Mouse (Mus musculus) myocyte (in vitro differentiated cells): ENCODE measurements at regions not wholly inside any gene's neighbourhood (a gene's known extent, or its start where the extent isn't known, plus 50 kb on each side); places are given as distances from the start of the nearest gene placed in this dataset.

Experiments
- H3K27me3 ChIP-seq: one replicate; pipeline ENCODE4 v1.6.1; 2011; ENCODE audit not compliant: control insufficient read depth, insufficient read depth, insufficient read length
- H3K36me3 ChIP-seq: one replicate; pipeline ENCODE4 v1.6.1; 2011; ENCODE audit not compliant: control insufficient read depth, insufficient read depth
- H3K4me2 ChIP-seq: one replicate; pipeline ENCODE4 v1.6.1; 2011; ENCODE audit warnings: low read depth, control low read depth
- H3K4me3 ChIP-seq: one replicate; pipeline ENCODE4 v1.5.1; 2011; ENCODE audit warnings: mild to moderate bottlenecking, control low read depth, moderate library complexity
- H3K79me2 ChIP-seq: one replicate; pipeline ENCODE4 v1.6.1; 2011; ENCODE audit not compliant: control insufficient read depth, insufficient read depth
- H3ac ChIP-seq: one replicate; pipeline ENCODE4 v1.6.1; 2011; ENCODE audit not compliant: control insufficient read depth, insufficient read length
- CEBPB ChIP-seq: IDR thresholded peaks from 2 replicates; pipeline ENCODE4 v1.6.1; 2011; ENCODE audit warnings: mild to moderate bottlenecking, moderate library complexity; ENCODE audit not compliant: poor library complexity, insufficient read depth, severe bottlenecking
- E2F4 ChIP-seq: IDR thresholded peaks from one replicate; pipeline ENCODE4 v1.6.1; 2011; ENCODE audit warnings: mild to moderate bottlenecking, control low read depth, moderate library complexity; ENCODE audit not compliant: insufficient read depth
- MAX ChIP-seq: IDR thresholded peaks from one replicate; pipeline ENCODE4 v1.6.1; 2011; ENCODE audit warnings: low read depth, mild to moderate bottlenecking, control low read depth
- MYOD1 ChIP-seq, 3 experiments: IDR thresholded peaks; one replicate each; pipeline ENCODE4 v1.6.1; 2011; ENCODE audit warnings: control low read depth in 2 of 3, low read depth in 2 of 3, mild to moderate bottlenecking in 2 of 3, moderate library complexity in 1 of 3; ENCODE audit not compliant: insufficient read length in 2 of 3, control insufficient read depth in 1 of 3
- MYOG ChIP-seq, 3 experiments: IDR thresholded peaks; one replicate each; pipeline ENCODE4 v1.6.1; 2011; ENCODE audit warnings: control low read depth in 2 of 3, low read depth in 2 of 3, mild to moderate bottlenecking in 2 of 3; ENCODE audit not compliant: insufficient read length in 2 of 3, control insufficient read depth in 1 of 3, insufficient read depth in 1 of 3
- POLR2A ChIP-seq: IDR thresholded peaks from one replicate; pipeline ENCODE4 v1.6.1; 2011; ENCODE audit warnings: low read depth, mild to moderate bottlenecking, control low read depth, moderate library complexity; ENCODE audit not compliant: insufficient read length
- POLR2AphosphoS2 ChIP-seq: IDR thresholded peaks from one replicate; pipeline ENCODE4 v1.6.1; 2011; ENCODE audit warnings: low read depth, control low read depth; ENCODE audit not compliant: insufficient read length
- REST ChIP-seq: IDR thresholded peaks from one replicate; pipeline ENCODE4 v1.6.1; 2011; ENCODE audit warnings: mild to moderate bottlenecking, control low read depth, moderate library complexity; ENCODE audit not compliant: insufficient read depth, insufficient read length
- SRF ChIP-seq: IDR thresholded peaks from one replicate; pipeline ENCODE4 v1.6.1; 2011; ENCODE audit warnings: low read depth; ENCODE audit not compliant: control insufficient read depth, insufficient read length
- TCF12 ChIP-seq: IDR thresholded peaks from one replicate; pipeline ENCODE4 v1.6.1; 2011; ENCODE audit warnings: mild to moderate bottlenecking, control low read depth; ENCODE audit not compliant: poor library complexity, insufficient read depth, severe bottlenecking
- TCF3 ChIP-seq: IDR thresholded peaks from one replicate; pipeline ENCODE4 v1.6.1; 2011; ENCODE audit warnings: low read depth, control low read depth; ENCODE audit not compliant: insufficient read length
- USF1 ChIP-seq: IDR thresholded peaks from one replicate; pipeline ENCODE4 v1.6.1; 2011; ENCODE audit warnings: low read depth, mild to moderate bottlenecking, control low read depth, moderate library complexity

- no peak overlapping the region for H3ac ChIP-seq
- TF ChIP-seq MAX (no peak), POLR2A (no peak), POLR2AphosphoS2 (no peak), SRF (no peak), TCF3 (no peak), MYOD1 (IDR thresholded peaks at IDR 0.05; ENCODE audit: control insufficient read depth in 1 of 3, insufficient read length in 2 of 3, low read depth in 2 of 3) (no peak), E2F4 (no peak), TCF12 (no peak), CEBPB (no peak)
Measured at GRCm38 (mm10) chr1:75983057-75983456, 437.0 kb downstream of the Slc4a3 start.

DNA sequence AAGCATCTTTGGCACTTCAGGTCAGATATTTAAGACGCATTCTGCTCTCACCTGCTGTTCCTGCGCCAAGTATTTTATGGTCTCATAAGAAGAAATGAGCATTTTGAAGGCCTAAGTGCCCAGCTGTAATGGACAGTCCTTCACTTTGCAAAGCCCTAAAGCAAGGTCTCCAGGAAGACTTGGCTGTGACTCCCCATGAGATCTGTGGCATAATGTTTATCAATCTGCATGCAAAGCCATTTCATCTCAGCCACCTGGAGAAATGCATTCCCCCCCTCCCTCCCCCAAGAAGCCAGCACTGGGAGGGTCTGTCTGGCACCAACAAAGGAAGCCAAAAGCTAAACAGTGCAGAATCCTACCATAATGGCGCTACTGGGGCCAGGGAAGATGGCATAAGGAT lies 437.4 kb downstream of the Slc4a3 start:
- Histone ChIP-seq H3K4me2 (no peak overlapping the region), H3K79me2 (no peaks in the 10 kb centered on the region), H3K4me3 (no peak overlapping the region)

More at GRCm38 (mm10) chr1:75983057-75983456, 437.0 kb downstream of the Slc4a3 start:
- Histone ChIP-seq H3K4me2 (no peak overlapping the region), H3K79me2 (no peaks in the 10 kb centered on the region), H3K36me3 (no peaks in the 10 kb centered on the region), H3K4me3 (no peak overlapping the region), H3K27me3 (no peaks in the 10 kb centered on the region)

GRCm38 (mm10) chr1:75988496-75988895 lies 442.4 kb downstream of the Slc4a3 start:
- H3ac ChIP-seq, result no peak overlapping the region
- TF ChIP-seq REST (no peak), TCF12 (no peak), POLR2A (no peak), MAX (no peak), E2F4 (no peak), SRF (no peak)
- H3K4me3 ChIP-seq, result no peak overlapping the region
- H3K27me3 ChIP-seq, result no peaks in the 10 kb centered on the region
- no peaks in the 10 kb centered on the region for H3K36me3 ChIP-seq
- H3K79me2 ChIP-seq, result no peaks in the 10 kb centered on the region
- no peak overlapping the region for H3K4me2 ChIP-seq

More for the DNA sequence above, 437.4 kb downstream of the Slc4a3 start:
- H3K27me3 ChIP-seq, result no peaks in the 10 kb centered on the region
- H3K36me3 ChIP-seq, result no peaks in the 10 kb centered on the region
- TF ChIP-seq POLR2AphosphoS2 (no peak), CEBPB (no peak), MYOG (IDR thresholded peaks at IDR 0.05; ENCODE audit: control insufficient read depth in 1 of 3, insufficient read depth in 1 of 3, insufficient read length in 2 of 3, low read depth in 2 of 3) (no peak), TCF12 (no peak), REST (no peak), POLR2A (no peak), USF1 (no peak), SRF (no peak), E2F4 (no peak), MAX (no peak), TCF3 (no peak), MYOD1 (IDR thresholded peaks at IDR 0.05; ENCODE audit: control insufficient read depth in 1 of 3, insufficient read length in 2 of 3, low read depth in 2 of 3) (no peak)
- no peak overlapping the region for H3ac ChIP-seq

DNA sequence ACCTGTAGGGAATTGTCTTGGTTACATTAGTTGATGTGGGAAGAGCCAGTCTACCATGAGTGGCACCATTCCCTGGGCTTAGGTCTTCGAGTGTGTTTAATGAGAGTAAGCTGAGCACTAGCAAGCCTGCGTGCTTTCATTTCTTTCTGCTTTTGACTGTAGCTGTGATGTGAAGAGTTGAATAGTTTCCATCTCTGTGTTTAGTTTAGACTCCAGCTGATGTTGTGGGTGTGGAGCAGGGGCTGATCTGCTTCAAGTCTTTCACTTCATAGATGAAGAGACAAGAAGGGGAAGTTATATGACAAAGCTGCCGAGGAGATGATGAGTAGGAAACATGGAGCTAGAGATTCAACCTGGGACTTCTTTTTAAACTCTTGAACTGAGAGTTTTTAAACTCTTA lies 446.0 kb downstream of the Slc4a3 start:
- Histone ChIP-seq H3K4me3 (no peak overlapping the region), H3K4me2 (no peak overlapping the region), H3K27me3 (no peaks in the 10 kb centered on the region), H3K36me3 (no peaks in the 10 kb centered on the region), H3ac (no peak overlapping the region), H3K79me2 (no peaks in the 10 kb centered on the region)
- TF ChIP-seq SRF, result no peak
- no peak for TF ChIP-seq POLR2A
- no peak for TF ChIP-seq MYOD1 (IDR thresholded peaks at IDR 0.05; ENCODE audit: control insufficient read depth in 1 of 3, insufficient read length in 2 of 3, low read depth in 2 of 3)
- no peak for TF ChIP-seq E2F4
- TF ChIP-seq USF1, result no peak
- TF ChIP-seq TCF3, result no peak
- no peak for TF ChIP-seq POLR2AphosphoS2
- TF ChIP-seq MYOG (IDR thresholded peaks at IDR 0.05; ENCODE audit: control insufficient read depth in 1 of 3, insufficient read depth in 1 of 3, insufficient read length in 2 of 3, low read depth in 2 of 3), result no peak
- no peak for TF ChIP-seq MAX
- TF ChIP-seq TCF12, result no peak
- TF ChIP-seq CEBPB, result no peak
- TF ChIP-seq REST, result no peak

- no peaks in the 10 kb centered on the region for H3K27me3 ChIP-seq
- H3K79me2 ChIP-seq, result no peaks in the 10 kb centered on the region
- TF ChIP-seq TCF12, result no peak
- no peak for TF ChIP-seq REST
- TF ChIP-seq POLR2AphosphoS2, result no peak
- no peak for TF ChIP-seq MAX
- no peak for TF ChIP-seq MYOG (IDR thresholded peaks at IDR 0.05; ENCODE audit: control insufficient read depth in 1 of 3, insufficient read depth in 1 of 3, insufficient read length in 2 of 3, low read depth in 2 of 3)
- TF ChIP-seq POLR2A, result no peak
- TF ChIP-seq E2F4, result no peak
- TF ChIP-seq USF1, result no peak
- H3K4me2 ChIP-seq, result no peak overlapping the region
- no peak overlapping the region for H3K4me3 ChIP-seq
- H3ac ChIP-seq, result no peak overlapping the region
- H3K36me3 ChIP-seq, result no peaks in the 10 kb centered on the region
Measured at GRCm38 (mm10) chr1:75997222-75997621, 451.2 kb downstream of the Slc4a3 start.
